Mouse (Mus musculus) left cerebral cortex, adult 2 months (tissue): ENCODE measurements around the gene Galp. TPM values are rescaled to one million over a fixed set of nuclear protein-coding genes. Genes with fewer than 3 reads are reported as not detected.

ENCODE experiments used
- DNase-seq, 2 experiments: peaks; one replicate each; pipeline ENCODE4 v3.0.0; 2021 to 2022; ENCODE audit warnings: low spot score in 2 of 2, mixed read lengths in 1 of 2; ENCODE audit errors: extremely low spot score in 1 of 2
- H3K27ac ChIP-seq: fragments of 200-600 bp; 2 replicates; pipeline ENCODE4 v1.8.1; 2022
- H3K4me3 ChIP-seq: fragments of 200-600 bp; 2 replicates; pipeline ENCODE4 v1.8.1; 2022
- CTCF ChIP-seq: fragments of 200-600 bp; IDR thresholded peaks from 2 replicates; pipeline ENCODE4 v1.8.1; 2022; ENCODE audit warnings: antibody characterized with exemption, mild to moderate bottlenecking, moderate library complexity
- intact Hi-C: fragments of 180-260 bp; cut with DNase I; formaldehyde crosslinking; loops from one replicate; pipeline ENCODE4 v1.15.1; 2025
- total RNA-seq, 2 experiments: library from RNA; stranded (reverse); gene quantifications; 2 replicates each; pipeline ENCODE4 v1.2.3; 2021

Gene Galp
- total RNA-seq, 2 experiments from 2014 or later = not detected

DNA sequence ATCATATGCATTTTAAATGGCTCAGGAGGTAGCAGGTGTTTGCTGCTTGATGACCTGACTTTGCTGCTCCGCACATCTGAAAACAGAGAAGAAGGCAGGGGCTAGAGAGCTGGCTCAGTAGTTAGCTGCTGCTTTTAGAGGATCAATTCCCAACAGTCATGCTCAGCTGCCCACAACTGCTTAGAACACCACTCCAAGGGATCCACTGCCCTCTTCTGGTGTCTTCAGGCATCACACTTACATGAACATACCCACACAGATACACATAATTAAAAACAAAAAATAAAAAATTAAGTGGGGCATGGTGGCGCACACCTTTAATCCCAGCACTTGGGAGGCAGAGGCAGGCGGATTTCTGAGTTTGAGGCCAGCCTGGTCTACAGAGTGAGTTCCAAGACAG, 65.2 kb downstream of the Galp start:
- DNase-seq = no peak
- no peak for TF ChIP-seq CTCF
- Histone ChIP-seq H3K4me3 (no peak overlapping the region), H3K27ac (no peak overlapping the region)
- intact Hi-C loops = no loop called here

GRCm38 (mm10) chr7:6262984-6263383, 66.1 kb downstream of the Galp start:
- H3K4me3 ChIP-seq = no peak overlapping the region
- no peak overlapping the region for H3K27ac ChIP-seq
- TF ChIP-seq CTCF = no peak
- no peak for DNase-seq
- intact Hi-C loops = no loop called here

DNA sequence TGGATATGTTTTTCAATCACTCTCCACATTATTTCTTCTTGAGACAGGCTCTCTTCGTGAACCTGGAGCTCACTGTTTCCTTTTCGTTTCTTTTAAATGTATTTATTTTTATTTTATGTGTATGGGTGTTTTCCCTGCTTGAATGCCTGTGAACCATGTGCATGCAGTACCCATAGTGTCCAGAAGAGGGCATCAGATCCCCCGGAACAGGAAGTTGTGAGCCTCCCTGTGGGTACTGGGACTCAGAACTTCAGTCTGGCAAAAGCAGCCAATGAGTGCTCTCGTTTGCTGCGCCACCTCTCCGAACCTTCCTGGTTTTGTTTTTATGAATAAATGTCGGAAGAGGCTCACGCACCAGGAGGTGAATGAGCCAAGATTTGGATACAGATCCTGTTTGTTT, 68.8 kb downstream of the Galp start:
- Histone ChIP-seq H3K4me3 (no peak overlapping the region), H3K27ac (no peak overlapping the region)
- intact Hi-C loops = no loop called here
- DNase-seq = no peak
- peak; percentile 52 for TF ChIP-seq CTCF

Other genes starting within 250 kb of the Galp start
- not detected for gene Vmn1r65, start 186.1 kb upstream of the Galp start, total RNA-seq
- not detected for gene Nlrp4c, start 151.9 kb upstream of the Galp start, total RNA-seq
- gene Zfp787, start 41.1 kb upstream of the Galp start, total RNA-seq = 10 to 100 TPM; 27.8 to 30.2 TPM
- 10 to 100 TPM; 62.0 to 66.7 TPM for gene Zfp444, start 24.9 kb upstream of the Galp start, total RNA-seq
- gene Zscan5b, start 25.2 kb downstream of the Galp start, total RNA-seq = not detected
- gene Epp13, start 55.6 kb downstream of the Galp start, total RNA-seq = not detected
- 10 to 100 TPM; 12.8 to 14.1 TPM for gene Zfp667, start 89.5 kb downstream of the Galp start, total RNA-seq
- gene Zfp583, start 134.2 kb downstream of the Galp start, total RNA-seq = 10 to 100 TPM; 11.6 to 13.8 TPM
- gene Gm3854, start 146.7 kb downstream of the Galp start, total RNA-seq = 1 to 10 TPM; 6.0 to 6.8 TPM
- 1 to 10 TPM; 4.5 to 4.7 TPM for gene Zfp78, start 166.2 kb downstream of the Galp start, total RNA-seq
- gene Zfp28, start 186.2 kb downstream of the Galp start, total RNA-seq = 1 to 10 TPM; 5.2 to 7.4 TPM
- 10 to 100 TPM; 15.4 to 17.0 TPM for gene Smim17, start 201.6 kb downstream of the Galp start, total RNA-seq
- under 1 TPM; 0.18 to 0.19 TPM for gene Gm20715, start 213.2 kb downstream of the Galp start, total RNA-seq
- gene Olfr1344, start 241.6 kb downstream of the Galp start, total RNA-seq = 1 to 10 TPM in 1 of 2 experiments, under 1 TPM in 1; 0.82 to 1.5 TPM